Mouse (Mus musculus) frontal cortex, postnatal 25 days (tissue): ENCODE measurements around the gene Polr3gl.

Experiments
- DNase-seq, 2 experiments: peaks; one replicate each; pipeline ENCODE4 v3.0.0; 2022; ENCODE audit warnings: low spot score in 2 of 2

Gene Polr3gl

DNA sequence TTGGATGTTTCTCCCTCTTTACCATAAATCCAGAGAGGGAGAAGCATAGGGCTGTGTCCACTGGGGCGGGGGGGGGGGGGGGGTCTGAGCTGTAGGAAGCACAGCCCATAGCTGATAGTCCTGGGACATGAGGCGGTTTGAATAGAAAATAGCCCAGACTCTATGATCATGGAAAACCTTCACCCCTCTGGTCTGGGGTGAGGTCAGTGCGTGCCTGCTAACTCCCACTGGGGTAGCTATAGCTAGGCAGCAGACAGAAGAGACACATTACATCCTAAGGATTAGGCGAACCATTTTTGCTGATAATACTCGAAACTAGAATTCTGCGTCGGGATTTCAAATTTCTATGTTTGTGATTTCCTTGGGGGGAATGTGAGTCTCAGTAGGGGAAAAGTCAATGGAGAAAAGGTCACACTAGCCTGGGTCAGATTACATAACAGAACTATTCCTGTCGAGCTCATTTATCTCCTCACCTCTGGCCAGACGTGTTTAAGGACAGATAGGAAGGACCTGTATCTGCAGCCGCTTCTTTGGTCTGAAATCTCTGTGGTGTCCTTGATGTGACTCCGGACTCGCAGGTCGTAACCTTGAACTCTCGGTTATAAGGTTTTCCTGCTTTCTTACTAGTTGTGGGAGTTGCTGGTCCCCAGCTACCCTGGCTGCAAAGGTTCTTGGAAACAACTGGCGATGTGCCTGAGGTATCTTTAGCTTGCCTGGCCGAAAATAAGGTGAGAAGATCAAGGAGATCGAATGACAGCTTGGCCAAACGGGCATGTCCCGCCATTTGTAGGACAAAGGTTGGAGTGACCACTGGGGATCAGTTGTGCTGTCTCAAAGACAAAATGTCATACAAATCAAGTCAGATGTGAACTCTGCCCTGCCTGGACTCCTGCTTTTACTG, 20.1 kb downstream of the Polr3gl start:
- no peak for DNase-seq

DNA sequence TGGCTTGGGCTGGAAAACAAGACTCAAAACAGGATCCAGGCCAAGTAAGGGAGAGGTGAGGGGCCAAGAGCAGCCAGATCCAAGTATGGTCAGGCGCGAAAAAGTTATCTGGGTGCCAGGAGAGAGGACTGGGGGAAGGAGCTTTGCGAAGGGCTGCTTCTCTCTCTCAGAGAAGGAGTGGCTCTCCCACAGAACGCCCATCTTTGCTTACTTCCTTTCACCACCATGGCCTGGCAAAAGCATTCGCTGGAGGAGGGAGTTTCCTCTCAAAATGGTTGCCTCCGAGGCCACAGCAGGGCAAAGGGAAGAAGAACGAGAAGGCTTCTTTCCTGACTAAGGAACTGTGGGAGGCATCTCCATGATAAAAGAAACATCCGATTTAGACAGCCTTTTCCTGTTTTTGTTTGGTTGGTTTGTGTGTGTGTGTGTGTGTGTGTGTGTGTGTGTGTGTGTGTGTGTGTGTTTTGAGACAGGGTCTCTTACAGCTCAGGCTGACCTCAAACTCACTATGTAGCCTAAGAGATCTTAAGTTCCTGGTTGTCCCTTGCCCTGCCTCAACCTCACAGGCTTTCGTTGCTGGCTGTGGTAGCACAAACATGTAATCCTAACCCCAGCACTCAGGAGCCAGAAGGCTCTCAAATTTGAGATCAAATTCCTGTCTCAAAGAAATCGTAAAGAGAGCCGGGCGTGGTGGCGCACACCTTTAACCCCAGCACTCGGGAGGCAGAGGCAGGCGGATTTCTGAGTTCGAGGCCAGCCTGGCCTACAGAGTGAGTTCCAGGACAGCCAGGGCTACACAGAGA, 21.9 kb downstream of the Polr3gl start:
- DNase-seq: no peak

DNA sequence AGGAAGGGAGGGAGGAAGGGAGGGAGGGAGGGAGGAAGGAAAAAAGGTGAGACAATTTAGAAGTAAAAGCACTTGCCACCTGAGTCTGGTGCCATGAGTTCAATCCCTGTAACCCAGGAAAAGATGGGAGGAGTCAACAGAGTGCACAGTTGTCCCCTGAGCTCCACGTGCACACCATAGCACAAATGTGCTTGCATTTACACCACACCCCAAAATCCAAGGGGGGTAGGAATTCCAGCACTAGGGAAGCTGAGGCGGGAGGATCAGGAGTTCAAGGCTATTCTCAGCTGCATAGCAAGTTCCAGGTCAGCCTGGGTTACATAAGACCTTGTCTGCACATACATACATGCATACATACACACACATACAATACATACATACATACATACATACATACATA, 22.6 kb downstream of the Polr3gl start:
- DNase-seq: no peak

DNA sequence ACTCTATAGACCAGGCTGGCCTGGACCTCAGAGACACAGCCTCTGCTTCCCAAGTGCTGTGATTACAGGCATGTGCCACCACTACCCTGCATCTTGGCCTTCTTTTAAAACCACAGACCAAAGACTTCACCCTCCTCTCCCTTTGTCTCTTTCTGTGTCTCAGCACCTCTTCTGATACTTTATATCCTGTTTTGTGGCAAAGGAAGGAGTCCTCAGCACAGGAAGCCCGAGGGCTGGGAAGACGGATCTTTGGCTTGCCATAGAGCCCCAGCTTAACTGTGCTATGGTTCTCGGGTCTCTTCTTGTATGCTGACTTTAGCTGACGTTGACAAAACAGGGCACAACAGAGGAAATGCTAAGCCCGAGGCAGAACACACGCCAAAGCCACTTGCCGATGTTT, 23.3 kb downstream of the Polr3gl start:
- no peak for DNase-seq

DNA sequence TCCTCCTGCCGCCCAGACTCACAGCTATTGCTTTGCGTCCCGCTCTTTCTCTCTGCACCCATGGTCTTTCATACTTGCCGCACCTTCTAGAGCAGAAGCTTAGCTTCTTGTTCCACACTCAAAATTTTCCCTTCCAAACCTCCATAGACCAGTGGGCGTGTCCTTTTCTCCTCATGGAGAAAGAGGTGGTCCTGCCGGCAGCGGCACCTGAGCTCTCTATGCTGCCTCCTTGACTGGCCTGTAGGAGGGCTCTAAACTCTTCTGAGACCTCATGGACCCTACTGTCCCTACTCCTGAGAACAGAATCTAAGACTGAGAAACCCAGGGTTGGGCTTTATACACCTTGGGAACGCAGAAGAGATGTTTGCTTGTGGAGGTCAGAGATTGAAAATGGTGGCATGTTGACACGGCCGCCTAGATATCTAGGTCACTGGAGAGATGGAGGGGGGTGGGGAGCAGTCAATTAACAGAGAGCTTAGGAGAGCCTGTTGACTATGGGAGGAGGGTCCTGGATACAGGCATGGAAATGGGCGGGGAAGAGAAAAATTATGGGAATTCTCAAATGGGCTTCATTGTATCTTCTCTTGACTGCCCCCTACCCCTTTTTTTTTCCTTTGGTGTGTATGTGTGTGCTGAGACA, 23.9 kb downstream of the Polr3gl start:
- no peak for DNase-seq

DNA sequence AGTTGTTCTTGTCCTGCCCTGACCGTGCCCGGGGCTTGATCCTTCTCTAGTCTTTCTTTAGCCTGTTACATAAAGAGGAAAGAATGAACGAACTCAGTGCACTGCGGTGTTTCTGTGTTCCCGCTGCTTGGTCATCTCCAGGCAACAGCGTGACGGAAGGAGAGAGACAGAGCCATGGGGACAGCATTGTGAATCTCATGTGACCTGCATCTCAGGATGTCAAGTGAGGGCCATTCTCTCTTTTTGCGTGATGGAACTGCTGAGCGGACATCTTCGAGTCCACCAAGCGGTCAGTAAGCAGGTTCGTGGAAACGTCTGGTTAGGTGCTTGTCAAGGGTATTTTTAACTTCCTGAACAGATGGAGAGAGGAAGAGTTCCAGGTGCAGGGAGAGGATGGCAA, 24.5 kb downstream of the Polr3gl start:
- DNase-seq: no peak

DNA sequence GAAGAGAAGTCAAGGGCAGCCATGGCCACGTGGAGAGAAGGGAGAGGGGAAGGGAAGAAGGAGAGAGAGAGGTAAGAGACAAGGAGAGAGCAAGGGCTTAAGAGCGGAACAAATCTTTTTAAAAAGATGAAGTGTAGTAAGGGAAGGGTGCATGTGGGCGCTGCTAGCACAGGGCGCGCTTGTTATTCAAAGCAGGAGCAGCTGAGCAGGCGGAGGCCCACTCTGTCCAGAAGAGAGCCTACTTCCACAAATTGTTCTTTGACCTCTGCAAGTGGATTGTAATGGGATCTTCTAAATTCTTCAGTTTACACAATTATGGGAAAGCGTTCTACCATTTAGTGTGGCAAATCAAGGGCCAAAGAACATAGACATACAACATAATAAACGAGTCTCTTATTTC, 25.4 kb downstream of the Polr3gl start:
- DNase-seq: no peak

DNA sequence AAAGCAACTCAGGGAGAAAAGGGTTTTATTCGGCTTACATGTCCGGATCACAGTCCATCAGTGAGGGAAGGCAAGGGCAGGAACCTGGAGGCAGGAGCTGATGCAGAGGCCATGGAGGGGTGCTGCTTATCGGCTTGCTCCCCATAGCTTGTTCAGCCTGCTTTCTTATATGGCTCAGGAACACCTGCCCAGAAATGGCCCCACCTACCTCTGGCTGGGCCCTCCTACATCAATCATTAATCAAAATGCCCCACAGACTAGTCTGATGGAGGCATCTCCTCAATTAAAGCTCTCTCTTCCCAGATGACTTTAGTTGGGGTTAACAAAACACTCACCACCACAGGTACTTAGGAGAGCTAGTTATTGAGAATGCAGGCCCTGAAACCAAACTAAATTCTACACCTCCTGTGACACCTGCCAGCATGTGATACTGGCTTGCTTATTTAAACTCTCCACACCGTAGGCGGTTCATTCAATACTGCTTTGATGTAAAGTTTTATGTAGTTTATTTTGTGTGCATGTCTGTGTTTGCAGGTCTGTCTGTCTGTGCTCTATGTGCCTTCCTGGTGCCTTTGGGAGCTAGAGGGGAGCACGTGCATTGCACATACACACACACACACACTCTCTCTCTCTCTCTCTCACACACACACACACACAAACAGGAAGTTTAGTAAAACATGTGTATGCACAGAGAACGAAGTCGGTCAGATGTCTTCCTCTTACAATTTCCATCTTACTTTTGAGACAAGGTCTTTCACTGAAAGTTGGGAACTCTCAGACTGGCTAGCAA, 27.1 kb downstream of the Polr3gl start:
- DNase-seq: no peak

DNA sequence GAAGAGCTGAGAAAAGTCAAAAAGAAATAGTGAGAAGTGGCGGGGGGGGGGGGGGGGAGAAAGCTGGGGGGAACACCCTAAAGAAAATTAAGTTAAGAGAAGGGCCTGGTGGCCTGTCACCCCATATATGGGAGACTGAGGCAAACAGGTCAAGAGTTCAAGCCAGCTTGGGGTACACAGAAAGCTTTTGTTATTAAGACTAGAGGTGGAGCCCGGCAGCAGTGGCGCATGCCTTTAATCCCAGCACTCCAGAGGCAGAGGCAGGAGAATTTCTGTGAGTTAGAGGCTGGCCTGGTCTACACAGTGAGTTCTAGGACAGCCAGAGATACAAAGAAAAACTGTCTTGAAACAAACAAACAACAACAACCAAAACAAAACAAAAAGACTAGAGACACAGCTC, 28.9 kb downstream of the Polr3gl start:
- DNase-seq: no peak

DNA sequence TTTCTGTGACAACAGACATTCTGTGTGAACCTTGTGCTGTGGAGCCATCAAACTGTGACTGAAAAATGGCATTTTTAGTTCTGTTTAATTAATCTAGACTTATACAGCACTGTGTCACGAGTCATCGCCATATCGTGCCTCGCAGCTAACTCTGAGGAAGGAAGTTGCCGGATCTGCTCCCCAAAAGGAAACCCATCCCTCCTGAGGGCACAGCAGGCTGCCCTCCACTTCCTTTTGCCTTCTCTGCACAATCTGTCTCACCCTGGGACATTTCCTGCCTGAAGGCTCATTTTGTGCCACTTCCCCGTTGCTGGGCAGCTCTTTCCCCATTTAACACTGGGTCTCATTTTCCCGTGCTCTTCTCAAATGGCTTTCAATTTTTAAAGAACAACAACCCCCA, 29.3 kb downstream of the Polr3gl start:
- DNase-seq: no peak

DNA sequence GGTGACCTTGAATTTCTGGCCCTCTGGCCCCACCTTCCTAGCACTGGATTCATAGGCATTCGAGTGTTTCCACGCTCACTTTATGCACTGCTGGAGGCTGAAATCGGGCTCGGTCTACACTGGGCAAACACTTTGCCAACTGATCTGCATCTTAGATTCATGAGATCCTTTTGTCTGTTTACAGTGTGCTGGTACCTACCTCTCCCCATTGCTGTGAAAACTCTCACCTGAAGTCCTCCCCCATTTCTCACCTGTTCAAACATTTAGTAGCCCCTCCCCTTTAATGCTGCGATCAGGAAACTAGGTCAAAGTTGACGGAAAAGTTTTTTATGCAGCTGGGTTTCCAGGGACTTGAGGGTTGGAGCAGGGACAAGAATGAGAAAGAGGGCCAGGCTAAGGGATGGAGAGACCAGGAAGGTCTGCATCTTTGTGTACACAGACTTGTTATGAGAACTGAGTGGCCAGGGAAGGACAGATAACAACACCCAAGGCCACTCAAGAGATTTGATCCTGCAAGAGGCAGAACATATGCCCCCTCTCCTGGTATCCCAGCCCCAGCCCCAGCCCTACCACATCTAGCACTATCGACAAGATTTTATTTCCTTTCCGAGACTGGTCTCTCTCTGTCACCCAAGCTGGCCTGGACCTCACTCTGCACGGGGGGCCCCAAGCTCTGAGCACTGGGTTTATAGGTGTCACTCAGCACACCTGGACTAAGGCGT, 29.9 kb downstream of the Polr3gl start:
- no peak for DNase-seq

DNA sequence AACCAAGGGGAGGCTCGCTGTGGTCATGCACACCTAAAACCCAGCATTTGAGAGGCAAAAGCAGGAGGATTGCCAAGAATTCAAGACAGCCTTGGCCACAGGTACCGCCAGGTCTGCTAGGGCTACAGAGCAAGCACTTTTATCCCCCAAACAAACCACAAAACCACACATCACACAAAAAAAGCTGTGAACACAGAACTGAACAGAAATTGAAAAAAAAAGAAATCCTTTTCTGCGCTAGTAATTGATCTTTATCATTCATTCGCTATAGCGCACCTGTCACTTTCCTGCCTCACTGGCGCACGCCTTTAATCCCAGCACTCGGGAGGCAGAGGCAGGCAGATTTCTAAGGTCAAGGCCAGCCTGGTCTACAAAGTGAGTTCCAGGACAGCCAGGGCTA, 30.7 kb downstream of the Polr3gl start:
- DNase-seq: no peak

DNA sequence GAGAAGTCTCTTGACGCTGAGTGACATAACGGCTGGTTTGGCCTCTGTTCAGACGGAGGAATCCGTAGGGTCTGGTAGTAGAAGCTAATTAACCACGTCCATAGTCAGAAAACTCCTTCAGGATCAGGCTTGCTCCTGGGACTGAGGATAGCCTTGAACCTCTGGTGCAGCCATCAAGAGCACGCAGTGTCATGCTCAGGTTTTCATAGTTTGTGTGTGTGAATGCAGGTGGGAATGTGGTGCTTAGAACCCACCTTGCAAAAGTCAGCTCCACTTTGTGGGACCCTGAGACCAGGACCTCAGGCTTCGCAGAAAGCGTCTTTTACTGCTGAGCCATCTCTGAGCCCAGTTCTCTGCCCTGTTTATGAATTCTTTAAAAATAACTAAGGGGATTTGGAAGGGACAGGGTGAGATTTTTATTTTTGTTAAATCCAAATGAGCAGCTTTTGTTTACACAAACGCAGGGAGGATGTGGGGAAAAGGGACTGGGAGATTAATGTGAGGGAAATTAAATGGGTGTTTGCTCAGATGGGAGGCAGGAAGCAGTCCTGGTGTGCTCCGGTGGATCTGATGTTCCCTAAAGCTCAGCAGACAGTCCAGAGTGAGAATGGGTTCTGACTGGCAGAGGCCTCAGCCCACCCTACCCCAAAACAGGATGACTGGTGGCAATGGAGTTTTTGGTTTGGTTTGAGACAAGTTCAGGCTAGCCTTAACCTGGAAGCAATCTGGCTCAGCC, 31.9 kb downstream of the Polr3gl start:
- DNase-seq: no peak

DNA sequence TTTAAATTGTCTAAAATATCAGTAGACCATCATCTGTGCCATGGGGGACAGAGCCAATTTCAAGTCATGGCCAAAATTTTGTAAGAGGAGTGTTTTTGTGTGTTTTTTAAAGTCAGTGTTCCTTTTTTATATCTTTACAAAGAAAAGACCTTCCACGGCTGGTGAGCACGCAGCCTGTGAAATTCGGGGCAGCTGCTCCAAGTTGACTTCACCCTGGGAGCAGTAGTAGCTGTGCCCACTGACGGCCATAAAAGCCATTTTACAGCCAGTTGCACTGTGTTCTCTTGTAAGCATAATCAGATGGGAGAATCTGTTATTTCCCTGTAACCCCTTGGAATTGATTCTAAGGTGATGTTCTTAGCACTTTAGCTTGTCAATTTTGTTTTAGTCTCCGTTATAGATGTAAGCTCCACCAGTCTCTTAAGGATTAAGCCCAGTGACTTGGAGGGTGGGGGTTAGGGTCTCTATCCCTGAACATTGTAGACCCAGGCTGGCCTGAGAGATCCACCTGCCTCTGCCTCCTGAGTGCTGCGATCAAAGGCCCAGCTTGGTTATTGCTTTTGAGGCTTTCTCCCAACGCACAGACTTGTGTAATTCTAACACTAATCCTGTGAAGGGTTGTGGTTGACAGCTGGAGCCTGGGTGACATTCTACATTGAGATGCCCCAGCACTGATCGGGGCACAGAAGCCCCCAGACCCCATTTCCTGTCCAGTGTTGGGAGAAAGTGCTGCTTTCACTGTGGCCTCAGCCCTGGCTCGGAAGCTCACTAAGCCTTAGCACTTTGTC, 32.9 kb downstream of the Polr3gl start:
- DNase-seq: no peak

DNA sequence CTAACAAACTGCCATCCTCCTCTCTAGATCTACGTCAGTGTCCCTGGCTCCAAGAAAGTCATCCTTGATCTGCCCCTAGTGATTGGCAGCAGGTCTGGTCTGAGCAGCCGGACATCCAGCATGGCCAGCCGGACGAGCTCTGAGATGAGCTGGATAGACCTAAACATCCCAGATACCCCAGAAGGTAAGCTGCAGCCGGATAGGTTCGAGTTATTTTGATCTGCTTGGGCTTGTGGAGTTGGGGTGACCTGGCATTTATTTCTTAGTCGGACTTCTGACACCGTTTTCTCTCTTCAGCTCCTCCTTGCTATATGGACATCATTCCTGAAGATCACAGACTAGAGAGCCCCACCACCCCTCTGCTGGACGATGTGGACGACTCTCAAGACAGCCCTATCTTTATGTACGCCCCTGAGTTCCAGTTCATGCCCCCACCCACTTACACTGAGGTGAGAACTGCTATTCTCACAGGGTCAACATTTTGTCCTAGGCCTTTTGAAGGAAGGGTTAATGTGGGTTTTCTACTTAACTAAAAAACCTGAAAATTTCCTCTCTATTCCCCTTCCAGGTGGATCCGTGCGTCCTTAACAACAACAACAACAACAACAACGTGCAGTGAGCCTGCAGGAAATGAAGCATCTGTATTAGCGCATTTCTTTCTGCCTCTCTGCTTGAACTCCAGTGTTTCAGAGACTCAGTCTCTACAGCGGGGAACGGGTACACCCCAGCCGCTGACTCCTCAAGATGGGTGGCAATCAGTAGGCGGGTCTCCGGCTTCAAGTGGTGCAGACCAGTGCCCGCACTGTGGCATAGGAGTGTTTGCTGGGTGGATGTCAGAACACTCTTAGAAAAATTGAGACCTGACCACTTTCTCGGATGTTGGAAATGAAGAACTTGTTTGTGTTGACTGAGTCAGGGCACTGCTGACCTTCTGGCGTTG, 33.8 kb downstream of the Polr3gl start:
- DNase-seq: no peak

DNA sequence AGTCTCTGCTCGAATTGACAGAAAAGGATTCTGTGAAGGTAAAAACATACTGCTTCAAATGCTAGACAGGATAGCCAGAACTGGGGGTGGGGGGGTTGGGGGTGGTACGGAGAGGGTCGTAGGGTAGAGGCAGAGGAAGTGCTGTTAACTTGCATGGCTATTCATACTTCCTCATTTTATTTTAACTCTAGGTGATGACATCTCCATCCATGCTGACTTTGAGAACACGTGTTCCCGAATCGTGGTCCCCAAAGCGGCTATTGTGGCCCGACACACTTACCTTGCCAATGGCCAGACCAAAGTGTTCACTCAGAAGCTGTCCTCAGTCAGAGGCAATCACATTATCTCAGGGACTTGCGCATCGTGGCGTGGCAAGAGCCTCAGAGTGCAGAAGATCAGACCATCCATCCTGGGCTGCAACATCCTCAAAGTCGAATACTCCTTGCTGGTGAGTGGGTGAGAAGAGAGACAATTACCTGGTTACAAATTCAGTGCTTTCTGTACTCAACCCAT, 34.5 kb downstream of the Polr3gl start:
- DNase-seq: no peak

DNA sequence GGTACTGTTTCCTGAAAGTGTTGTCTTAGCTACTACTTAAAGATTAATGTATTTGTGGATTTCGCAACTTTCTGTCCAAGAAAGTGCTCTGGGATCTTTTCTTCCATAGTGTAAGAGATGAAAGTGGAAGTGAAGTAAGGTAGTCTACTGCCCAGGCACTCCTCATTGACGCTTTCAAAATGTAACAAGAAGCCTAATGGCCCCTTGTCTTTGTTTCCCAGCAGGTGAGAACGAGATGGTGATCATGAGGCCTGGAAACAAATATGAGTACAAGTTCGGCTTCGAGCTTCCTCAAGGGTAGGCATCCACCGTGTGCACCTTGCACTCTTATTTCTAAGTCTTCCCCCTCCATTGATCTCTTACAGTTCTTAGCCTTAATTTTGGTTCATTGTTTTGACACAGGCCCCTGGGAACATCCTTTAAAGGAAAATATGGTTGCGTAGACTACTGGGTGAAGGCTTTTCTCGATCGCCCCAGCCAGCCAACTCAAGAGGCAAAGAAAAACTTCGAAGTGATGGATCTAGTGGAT, 35.2 kb downstream of the Polr3gl start:
- DNase-seq: no peak

DNA sequence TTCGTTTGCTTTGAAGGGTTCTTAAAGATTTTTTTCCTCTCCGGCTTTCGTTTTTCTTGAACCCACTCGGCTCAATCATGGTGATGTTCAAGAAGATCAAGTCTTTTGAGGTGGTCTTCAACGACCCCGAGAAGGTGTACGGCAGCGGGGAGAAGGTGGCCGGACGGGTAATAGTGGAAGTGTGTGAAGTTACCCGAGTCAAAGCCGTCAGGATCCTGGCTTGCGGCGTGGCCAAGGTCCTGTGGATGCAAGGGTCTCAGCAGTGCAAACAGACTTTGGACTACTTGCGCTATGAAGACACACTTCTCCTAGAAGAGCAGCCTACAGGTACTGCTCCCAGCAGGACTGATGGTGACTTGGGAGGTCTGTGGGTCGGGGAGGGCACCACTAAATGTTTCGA, 35.8 kb downstream of the Polr3gl start:
- no peak for DNase-seq
